Mouse (Mus musculus) hematopoietic stem cell, adult 5-6 weeks (primary cell): Measurements from ENCODE around the gene Ascl3. TPM values are rescaled to one million over a fixed set of nuclear protein-coding genes. Genes with fewer than 3 reads are reported as not detected.

Experiments
- ATAC-seq, 2 experiments: fragments of 125-278 bp in 1 of 2; replicated peaks in 1 of 2; 2 replicates each; pipeline ENCODE4 v1.8.0; 2016 to 2017; ENCODE audit warnings: inconsistent platforms in 2 of 2, mild to moderate bottlenecking in 2 of 2, moderate number of reproducible peaks in 2 of 2, low read depth in 1 of 2, moderate TSS enrichment in 1 of 2; ENCODE audit not compliant: low FRiP score in 2 of 2, poor library complexity in 2 of 2, severe bottlenecking in 2 of 2, insufficient read depth in 1 of 2, low TSS enrichment in 1 of 2
- total RNA-seq: library from RNA; stranded (forward); fragments of 172-1452, 232-1000 nt; gene quantifications from 2 replicates; pipeline ENCODE4 v1.2.3, GENCODE M21; 2017

Ascl3 gene
- total RNA-seq: not detected in 2 replicates

DNA sequence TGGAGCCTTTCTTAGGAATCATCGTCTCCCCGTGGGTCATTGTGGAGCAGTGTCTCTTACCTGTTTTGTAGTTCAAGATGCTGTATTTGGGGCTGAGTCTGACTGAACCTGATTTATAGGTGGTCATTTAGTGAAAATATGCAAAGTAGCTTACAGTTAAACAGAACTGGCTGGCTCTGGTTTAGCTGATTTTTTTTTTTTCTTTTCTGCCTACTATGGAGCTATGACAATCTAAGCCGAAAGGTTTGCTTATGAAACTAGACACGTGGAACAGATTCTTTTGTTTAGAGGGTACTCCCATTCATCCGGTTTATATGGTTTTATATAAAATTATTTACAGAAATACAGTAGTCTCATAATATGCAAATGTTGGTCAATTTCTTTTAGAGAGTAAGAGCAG is at the start of gene Ascl3:
Gene Ascl3, minus strand, starts transcription at position 101 of the 400 bp plus-strand sequence.
- no peak for ATAC-seq

DNA sequence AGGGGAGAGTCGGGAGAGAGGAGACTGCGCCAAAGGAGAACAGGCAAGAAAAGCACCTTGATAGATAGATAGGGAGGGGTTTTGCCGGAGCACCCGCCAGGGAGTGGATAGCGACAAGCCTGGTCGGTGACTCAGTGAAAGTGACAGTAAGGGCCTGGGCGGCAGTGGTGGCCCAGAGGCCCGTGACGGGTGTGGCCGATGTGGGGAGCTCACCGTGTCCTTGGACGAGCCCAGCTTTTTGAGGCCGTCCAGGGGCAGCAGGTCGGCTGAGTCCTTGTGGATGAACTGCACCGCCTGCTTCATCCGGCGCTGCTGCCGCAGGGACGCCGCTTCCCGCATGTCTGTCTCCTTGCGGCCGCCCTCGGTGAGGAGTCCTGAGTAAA is 49.6 kb upstream of the Ascl3 start:
- peak; percentile 28 to 50; a peak in 3 of 4 replicates for ATAC-seq

DNA sequence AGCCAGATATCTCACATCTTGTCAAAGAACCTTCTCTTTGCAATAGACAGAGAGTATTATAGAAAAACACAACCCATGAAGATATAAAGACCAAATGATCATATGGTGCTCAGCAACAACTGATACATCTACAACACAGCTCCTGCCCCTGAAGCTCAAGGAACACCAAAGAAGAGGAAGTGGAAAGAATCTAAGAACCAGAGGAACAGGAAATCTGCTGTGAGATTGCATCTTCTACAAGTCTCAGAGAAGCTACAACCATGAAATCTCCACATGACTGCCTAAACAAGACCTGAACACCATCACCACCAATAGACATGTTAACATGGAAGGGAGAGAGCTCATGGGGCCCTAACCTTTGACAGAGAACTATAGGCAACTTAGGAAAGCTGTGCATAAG is 40.7 kb upstream of the Ascl3 start:
- no peak for ATAC-seq

DNA sequence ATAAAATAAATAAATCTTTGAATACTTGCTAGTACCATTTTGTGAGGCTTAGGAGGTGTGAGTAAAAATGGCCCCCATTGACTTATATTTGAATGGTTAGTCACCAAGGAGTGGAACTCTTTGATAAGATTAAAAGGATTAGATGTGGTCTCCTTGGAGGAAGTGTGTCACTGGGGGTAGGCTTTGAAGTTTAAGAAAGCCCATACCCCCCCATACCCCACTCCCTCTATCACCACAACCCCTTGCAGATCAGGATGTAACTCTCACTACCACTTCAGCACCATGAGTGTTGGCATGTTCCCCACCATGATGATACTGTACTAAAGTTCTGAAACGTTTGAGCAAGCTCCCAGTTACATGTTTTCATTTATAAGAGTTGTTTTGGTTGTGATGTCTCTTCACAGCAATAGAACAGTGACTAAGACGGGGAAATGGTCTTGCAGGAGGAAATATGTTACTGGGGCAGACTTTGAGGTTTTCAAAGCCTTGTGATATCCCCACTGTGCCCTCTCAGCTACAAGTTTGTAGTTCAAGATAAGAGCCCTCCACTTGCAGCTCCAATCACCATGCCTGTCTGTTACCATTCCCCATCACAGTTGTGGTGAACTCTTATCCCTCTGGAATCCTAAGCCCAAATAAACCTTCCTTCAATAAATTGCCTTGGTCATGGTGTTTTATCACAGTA is 37.3 kb upstream of the Ascl3 start:
- ATAC-seq: no peak; a peak in 1 of 4 replicates

DNA sequence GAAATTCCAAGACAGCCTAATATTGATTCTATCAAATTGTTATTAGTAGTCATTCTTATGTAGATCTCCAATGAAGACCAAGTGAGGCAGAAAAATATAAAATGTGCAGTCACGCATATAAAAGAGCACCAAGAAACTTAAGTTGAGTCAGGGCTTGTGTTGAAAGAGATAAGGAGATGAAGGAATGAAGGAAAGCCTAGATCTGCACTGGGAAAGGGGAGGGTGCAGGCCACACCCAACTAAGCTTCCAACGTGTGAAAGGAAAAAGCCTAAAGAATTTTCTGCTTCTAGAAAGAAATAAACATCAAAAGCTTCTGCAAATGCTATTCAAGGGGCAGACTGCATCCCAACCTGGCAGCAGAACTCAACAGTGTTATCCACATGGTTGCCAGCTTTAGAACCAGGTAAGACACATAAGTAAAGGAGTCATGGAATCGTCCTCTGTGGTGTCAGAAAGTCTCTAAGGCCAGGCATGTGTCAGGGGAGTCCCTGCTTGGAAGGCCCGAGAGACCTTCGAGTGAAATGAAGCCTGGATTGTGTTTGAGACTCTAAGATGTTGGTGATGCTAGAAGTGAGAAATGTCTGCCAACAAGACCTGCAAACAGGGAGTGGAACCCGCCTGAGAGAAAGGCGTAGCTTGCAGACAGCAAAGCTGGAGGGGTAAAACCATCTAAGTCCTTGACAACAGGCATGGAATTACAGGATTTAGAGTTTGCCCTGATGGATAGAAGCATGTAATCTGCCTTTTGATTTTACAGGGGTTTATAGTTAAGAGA is 36.2 kb upstream of the Ascl3 start:
- no peak for ATAC-seq

DNA sequence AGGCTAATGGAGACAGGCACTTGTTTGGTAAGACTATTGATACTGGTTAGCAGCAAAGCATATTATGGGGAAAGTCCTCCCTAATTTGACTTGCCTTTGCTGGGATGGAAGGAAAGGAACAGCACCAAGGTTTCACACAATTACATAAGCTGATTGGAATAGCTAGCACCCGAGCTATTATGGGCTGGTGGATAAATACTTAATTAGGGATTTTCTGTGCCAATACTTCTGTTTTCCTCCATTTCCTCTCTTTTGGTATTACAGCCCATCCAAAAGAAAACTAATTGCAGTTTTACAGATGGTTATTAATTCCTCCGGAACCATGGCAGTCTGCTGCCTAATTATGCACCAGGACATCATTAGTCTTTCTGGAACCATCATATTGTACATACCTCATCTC is 32.5 kb upstream of the Ascl3 start:
- no peak for ATAC-seq

DNA sequence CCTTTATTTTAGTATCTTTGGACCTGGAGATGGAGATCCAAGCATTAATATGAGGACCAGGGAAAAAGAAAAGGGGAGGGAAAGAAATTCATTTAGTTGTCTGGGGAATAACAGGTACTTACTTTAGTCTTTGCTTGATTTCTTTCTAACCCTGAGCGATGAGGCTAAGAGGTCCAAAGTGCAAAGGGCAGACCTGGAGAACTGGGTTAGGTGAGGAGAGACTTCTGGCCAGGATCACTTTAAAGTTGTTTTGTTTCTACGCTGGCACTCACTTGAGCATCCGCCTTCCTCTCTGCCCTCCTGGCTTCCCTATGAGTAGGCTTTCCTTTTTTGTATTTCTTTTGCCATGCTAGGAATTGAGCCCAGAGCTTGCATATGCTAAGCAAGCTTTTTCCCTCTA is 24.8 kb upstream of the Ascl3 start:
- ATAC-seq: no peak

DNA sequence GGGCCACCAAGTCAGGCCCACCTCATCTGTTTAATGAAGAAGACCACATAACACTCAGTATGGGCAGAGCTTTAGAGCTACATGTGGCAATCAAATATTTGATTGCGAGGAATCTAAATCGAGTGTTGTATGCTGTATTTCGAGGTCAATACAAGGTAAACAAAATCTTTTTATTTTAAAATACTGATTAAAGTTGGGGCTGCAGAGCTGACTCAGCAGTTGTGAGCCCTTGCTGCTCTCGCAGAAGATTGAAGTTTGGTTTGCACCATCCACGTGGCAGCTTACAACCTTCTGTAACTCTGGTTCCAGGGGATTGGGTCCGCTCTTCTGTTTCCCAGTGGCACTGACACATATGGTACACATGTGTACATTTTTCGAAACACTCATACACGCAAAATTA is 22.5 kb upstream of the Ascl3 start:
- no peak for ATAC-seq

DNA sequence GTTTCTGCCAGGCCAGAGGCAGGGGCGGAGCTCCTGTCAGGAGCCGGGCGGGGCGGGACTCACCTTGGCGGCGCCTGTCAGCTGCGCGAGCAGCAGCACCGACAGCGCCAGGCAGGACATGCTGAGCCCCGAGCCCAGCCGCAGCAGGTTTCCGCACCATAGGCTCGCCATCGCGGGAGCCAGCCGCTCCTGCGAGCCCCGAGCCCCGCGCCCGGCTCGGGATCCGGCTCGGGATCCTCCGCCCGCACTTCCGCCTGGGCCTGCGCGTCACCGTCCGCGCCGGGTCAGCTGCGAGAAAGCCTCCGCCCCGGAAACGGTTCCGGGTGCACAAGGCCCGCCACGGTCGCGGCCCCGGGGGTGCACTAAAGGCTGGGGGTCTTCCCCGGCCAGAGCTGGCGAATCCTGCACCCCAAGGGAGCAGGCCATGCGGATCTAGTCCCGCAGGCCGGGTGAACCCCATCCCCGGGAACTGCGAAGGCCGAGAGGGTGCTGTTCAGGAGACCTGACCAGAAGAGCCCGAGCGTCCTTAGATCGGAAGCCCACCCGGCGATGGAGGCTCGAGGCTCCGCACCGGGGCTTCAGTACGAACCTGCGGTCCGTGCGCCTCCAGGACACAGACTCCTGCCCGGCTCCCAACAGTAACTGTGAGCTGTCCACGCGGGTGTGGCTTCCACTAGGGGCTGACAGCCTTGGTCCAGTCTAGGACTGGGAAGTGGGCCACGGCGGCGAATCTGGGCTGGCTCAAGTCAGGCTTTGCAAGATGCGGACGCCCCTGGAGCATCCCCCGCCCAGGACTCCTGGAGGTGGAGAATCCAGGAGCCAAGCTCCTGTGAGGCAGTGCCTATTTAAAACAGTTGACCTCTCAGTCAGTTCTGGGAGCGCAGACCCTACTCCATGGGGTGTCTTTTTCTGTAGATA is 20.7 kb upstream of the Ascl3 start, which contains the start of gene Tmem9b:
Gene Tmem9b, minus strand, starts transcription at position 868 of the 918 bp plus-strand sequence.
- peak; percentile 50 to 85 for ATAC-seq

DNA sequence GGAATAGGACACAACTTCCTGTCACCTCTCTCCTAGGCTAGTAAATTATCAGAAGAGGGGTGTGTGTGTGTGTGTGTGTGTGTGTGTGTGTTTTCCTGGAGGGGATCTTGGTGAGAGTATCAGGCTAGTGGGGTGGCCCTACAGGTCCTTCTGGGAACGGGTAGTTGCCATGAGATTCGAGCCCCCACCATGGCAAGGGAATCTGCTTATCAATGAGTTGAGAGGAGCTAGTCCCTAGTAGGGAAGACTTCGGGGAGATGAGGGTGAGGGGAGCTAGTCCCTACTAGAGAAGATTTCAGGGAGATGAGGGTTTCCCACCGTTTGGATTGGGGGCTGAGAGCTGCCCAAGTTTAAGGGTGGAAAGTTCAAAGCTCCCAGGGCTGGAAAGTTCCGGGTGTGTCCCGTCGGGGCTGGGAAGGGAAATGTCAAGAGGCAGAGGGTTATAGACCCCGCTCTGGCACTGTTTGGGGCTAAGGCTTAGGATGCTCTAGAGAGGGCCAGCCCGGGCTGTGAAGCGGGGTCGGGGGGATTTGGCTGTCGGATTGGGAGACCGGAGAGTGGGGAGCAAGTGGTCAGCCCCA is 20.0 kb upstream of the Ascl3 start:
- ATAC-seq: peak; percentile 8 to 29; a peak in 2 of 4 replicates

DNA sequence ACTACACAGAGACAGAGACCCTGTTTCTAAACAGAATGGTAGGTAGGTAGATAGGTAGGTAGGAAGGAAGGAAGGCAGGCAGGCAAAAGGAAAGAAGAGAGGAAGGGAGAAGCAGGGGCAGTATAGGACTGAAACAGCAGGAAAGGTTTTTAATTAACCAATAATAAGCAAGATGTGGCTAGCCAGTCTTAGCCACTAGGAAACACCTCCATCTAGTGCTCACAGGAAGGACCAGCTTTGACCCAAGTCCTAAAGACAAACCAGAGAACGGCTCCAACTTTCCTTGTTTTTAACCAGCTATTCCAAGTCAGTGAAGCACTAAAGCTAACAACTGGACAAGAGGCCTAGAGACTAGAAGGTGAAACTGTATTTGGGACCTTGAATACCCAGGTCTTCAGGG is 16.2 kb upstream of the Ascl3 start:
- ATAC-seq: no peak

DNA sequence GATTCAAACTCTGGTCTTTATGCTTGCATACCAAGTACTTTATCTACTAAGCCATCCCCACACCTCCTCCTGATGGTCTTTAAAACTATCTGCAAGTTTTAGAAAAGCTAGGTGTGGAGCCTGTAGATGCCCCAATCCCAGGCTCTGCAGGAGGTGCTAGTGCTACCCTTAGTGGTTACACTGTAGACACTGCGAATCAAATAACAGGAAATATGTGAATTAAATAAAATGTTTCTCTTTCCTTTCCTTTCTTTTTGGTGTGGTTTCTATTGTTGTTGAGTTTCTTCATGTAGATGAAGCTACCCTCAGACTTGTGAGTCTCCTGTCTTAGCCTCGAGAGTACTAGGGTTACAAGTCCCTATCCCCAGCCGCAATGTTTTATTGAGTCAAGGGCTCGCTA is 10.2 kb upstream of the Ascl3 start:
- no peak for ATAC-seq

DNA sequence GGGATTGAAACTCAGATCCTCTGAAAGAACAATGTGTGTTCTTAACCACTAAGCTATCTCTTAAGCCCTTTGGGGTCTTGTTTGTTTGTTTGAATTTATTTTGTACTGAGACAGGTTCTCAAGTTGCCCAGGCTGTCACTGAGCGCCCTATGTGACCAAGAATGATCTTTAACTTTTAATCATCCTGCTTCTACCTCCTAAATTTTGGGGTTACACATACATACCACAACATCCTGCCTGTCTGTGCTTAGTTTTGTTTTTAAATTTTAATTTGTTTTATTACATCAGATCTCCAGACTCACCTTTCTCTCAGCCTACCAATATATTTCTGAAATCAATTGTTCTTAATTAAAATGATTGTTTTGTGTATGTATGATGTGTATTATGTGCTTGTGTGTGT is 9.5 kb upstream of the Ascl3 start:
- ATAC-seq: no peak

DNA sequence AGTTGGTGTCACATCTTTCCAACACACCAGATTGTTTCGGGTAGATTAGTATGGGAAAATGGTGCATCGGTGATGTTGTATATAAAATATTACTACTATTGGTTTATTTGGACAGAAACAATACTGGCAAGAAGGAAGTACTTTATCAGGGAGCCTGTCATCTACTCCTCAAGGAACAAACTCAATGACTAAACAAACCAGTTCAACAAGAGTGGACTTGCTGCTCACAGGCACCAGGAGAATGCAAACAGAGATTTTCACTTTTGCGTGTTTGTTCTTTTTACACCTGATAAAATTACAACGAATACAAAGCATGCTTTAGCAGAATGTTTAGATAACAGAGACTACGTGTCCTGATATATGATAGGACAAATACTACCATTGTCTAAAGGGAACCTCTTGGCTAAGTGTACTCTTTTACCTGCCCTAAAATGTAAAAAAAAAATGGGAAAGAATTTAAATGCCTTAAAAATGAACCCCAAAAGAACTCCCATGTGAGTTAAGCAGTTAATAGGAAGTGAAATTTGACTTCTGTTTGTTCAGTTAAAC is 8.4 kb upstream of the Ascl3 start:
- ATAC-seq: no peak

DNA sequence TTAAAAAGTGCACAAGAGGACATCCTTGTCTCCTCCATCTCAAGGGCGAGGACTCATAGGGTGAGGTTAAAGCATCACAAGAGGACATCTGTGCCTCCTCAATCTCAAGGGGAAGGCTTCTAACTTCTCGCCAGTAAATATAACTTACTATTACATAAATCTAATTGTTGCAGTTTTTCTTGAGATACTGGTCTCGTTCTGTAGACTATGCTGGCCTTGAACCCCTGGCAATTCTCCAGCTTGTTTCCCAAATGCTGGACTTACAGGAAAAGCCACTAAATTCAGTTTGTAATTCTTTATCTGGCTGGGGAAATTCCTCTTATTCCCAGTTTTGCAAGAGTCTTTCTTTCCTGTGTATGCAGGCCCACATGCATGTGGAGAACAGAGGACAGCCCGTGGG is 3.3 kb upstream of the Ascl3 start:
- ATAC-seq: no peak

DNA sequence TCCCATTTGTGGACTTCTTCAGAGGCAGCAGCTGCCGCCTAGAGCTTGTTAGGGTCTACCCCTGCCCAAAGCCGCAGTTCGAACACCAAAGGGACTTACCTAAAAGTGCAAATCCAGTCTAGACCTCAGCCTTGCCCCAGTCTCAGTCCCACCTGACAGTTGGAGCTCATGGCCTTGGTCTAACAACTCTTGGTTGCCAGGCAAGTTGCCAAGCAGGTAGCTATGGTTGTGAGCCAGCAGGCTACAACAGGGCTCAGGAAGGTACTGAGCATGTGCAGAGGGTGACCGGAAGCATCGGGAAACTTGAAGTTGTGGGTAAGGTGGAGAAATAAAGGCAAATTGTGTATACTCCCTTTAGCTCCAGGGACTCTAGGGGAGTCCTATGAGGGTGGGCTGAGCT is 7.8 kb downstream of the Ascl3 start, which contains the start of gene BC051019:
Gene BC051019, minus strand, starts transcription at position 154 of the 400 bp plus-strand sequence.
- no peak for ATAC-seq

DNA sequence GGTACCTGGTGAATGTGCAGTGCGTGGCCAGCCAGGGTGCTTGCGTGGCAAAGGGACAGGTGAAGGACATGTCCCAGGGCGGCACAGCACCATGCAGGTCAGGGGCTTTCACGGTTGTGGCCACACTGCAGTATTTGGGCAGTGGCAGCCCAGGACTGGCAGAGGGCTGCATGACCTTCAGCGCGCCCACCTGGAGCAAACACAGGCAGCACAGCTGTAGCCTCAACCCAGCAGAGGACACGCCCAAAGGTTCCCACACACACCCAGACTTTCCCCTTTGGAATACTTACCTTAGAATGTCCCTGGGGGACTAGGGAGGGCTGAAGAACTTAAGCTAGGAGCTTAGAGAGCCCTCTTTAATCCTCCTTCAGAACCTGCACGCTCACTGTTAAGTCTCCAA is 8.4 kb downstream of the Ascl3 start:
- no peak for ATAC-seq
